Mouse (Mus musculus) MEL (cell line): ENCODE results near the gene Cfap43.

Source experiments
- CHD2 ChIP-seq: IDR thresholded peaks from 2 replicates; pipeline ENCODE4 v1.6.1; 2011; ENCODE audit warnings: low read length, improper control_type of control experiment
- CTCF ChIP-seq, 3 experiments: IDR thresholded peaks in 2 of 3; conservative IDR thresholded peaks in 1 of 3; 2 replicates each; pipeline ENCODE4 v1.5.1; 2011 to 2012; ENCODE audit warnings: low read length in 3 of 3, low read depth in 2 of 3, mild to moderate bottlenecking in 2 of 3, improper control_type of control experiment in 1 of 3, inconsistent platforms in 1 of 3, mixed read lengths in 1 of 3, moderate library complexity in 1 of 3; ENCODE audit not compliant: control insufficient read depth in 1 of 3, insufficient read depth in 1 of 3, poor library complexity in 1 of 3, severe bottlenecking in 1 of 3
- ELF1 ChIP-seq: IDR thresholded peaks from 2 replicates; pipeline ENCODE4 v1.6.1; 2014; ENCODE audit warnings: low read depth, mild to moderate bottlenecking, inconsistent platforms, low read length, improper control_type of control experiment, moderate library complexity
- HCFC1 ChIP-seq: IDR thresholded peaks from 2 replicates; pipeline ENCODE4 v1.6.1; 2012; ENCODE audit warnings: low read depth, mild to moderate bottlenecking, inconsistent platforms, low read length, improper control_type of control experiment, moderate library complexity
- MAX ChIP-seq: IDR thresholded peaks from 2 replicates; pipeline ENCODE4 v1.6.1; 2011; ENCODE audit warnings: low read length, improper control_type of control experiment
- POLR2A ChIP-seq, 2 experiments: IDR thresholded peaks; 2 replicates each; pipeline ENCODE4 v1.6.1; 2011 to 2012; ENCODE audit warnings: low read length in 2 of 2, mild to moderate bottlenecking in 2 of 2, control low read depth in 1 of 2, improper control_type of control experiment in 1 of 2, low read depth in 1 of 2, moderate library complexity in 1 of 2; ENCODE audit not compliant: control insufficient read depth in 1 of 2, insufficient read depth in 1 of 2, poor library complexity in 1 of 2
- POLR2AphosphoS2 ChIP-seq: IDR thresholded peaks from 2 replicates; pipeline ENCODE4 v1.6.1; 2011; ENCODE audit warnings: low read length, improper control_type of control experiment
- RAD21 ChIP-seq: IDR thresholded peaks from 2 replicates; pipeline ENCODE4 v1.6.1; 2011; ENCODE audit warnings: mild to moderate bottlenecking, low read depth, low read length, improper control_type of control experiment
- RCOR1 ChIP-seq: IDR thresholded peaks from 2 replicates; pipeline ENCODE4 v1.6.1; 2012; ENCODE audit warnings: low read depth, mild to moderate bottlenecking, inconsistent platforms, low read length, improper control_type of control experiment

GRCm38 (mm10) chr19:47882882-47883254, 36.2 kb downstream of the Cfap43 start:
- TF ChIP-seq HCFC1 (no peak), POLR2AphosphoS2 (no peak), ELF1 (no peak), CTCF (IDR thresholded peaks at IDR 0.05 in 2 of 3, conservative IDR thresholded peaks at IDR 0.05 in 1 of 3; ENCODE audit: control insufficient read depth in 1 of 3, insufficient read depth in 1 of 3, low read depth in 2 of 3, low read length in 3 of 3, poor library complexity in 1 of 3, severe bottlenecking in 1 of 3) (no peak), POLR2A (IDR thresholded peaks at IDR 0.05; ENCODE audit: control insufficient read depth in 1 of 2, insufficient read depth in 1 of 2, low read depth in 1 of 2, low read length in 2 of 2, poor library complexity in 1 of 2) (no peak), CHD2 (no peak), RAD21 (no peak), MAX (no peak), RCOR1 (no peak)
